Mouse (Mus musculus) hindbrain, embryonic 10.5 days (tissue): ENCODE results near the gene Lrrc4b. TPM values are rescaled to one million over a fixed set of nuclear protein-coding genes. Genes with fewer than 3 reads are reported as not detected.

Source experiments
- DNase-seq: peaks from one replicate; pipeline ENCODE4 v3.0.0-alpha.2; 2017; ENCODE audit warnings: low spot score
- H3K27ac ChIP-seq: fragments of 300-500 bp; sonication (generic); 2 replicates; pipeline ENCODE4 v1.5.1; 2016; ENCODE audit warnings: mild to moderate bottlenecking, moderate library complexity
- H3K27me3 ChIP-seq: fragments of 300-500 bp; sonication (generic); 2 replicates; pipeline ENCODE4 v1.6.1; 2016; ENCODE audit warnings: mild to moderate bottlenecking; ENCODE audit not compliant: poor library complexity, insufficient read depth, severe bottlenecking
- H3K36me3 ChIP-seq: fragments of 300-500 bp; sonication (generic); 2 replicates; pipeline ENCODE4 v1.6.1; 2016; ENCODE audit warnings: mild to moderate bottlenecking, moderate library complexity
- H3K4me1 ChIP-seq: fragments of 300-500 bp; sonication (generic); replicated peaks from 2 replicates; pipeline ENCODE4 v1.6.1; 2016; ENCODE audit warnings: mild to moderate bottlenecking
- H3K4me3 ChIP-seq: fragments of 300-500 bp; sonication (generic); 2 replicates; pipeline ENCODE4 v1.5.1; 2016; ENCODE audit warnings: mild to moderate bottlenecking, moderate library complexity
- H3K9me3 ChIP-seq: fragments of 300-500 bp; sonication (generic); 2 replicates; pipeline ENCODE4 v1.6.1; 2016; ENCODE audit warnings: mild to moderate bottlenecking, moderate library complexity
- WGBS: fragments of 180-500 bp; shearing (Covaris S2); methylation state at CpG from one replicate; pipeline ENCODE4 v1.1.7; 2016; 5-methylcytosine and 5-hydroxymethylcytosine counted together
- polyA plus RNA-seq: library from polyadenylated mRNA; unstranded; fragments of >200 nt; fragmentation: Nextera tagmentation; extraction: Ambion mirVana; gene quantifications from 2 replicates; pipeline ENCODE4 v1.2.1, GENCODE M21; 2016

Gene Lrrc4b
- polyA plus RNA-seq, 1 experiment from 2014 or later = 4.4 TPM

GRCm38 (mm10) chr7:44413307-44413706 is 15.5 kb upstream of the Lrrc4b start:
- H3K27ac ChIP-seq = no peak overlapping the region
- no peaks in the 10 kb centered on the region for H3K36me3 ChIP-seq
- DNase-seq = no peak
- H3K4me1 ChIP-seq = no peaks in the 10 kb centered on the region
- H3K4me3 ChIP-seq = no peak overlapping the region
- no peaks in the 10 kb centered on the region for H3K9me3 ChIP-seq
- 86% methylated on average over 6 of the region's 6 CpGs for WGBS
- H3K27me3 ChIP-seq = no peaks in the 10 kb centered on the region; the same call in 1 of the 2 replicates

GRCm38 (mm10) chr7:44427666-44428065 is 1.2 kb upstream of the Lrrc4b start:
- Histone ChIP-seq H3K9me3 (no peaks in the 10 kb centered on the region), H3K27me3 (peaks cover 61% of the 10 kb centered on the region), H3K4me3 (peak overlapping the region; percentile 76), H3K36me3 (0 out of 2 replicates have a peak, but pooled peaks cover 6% of the 10 kb centered on the region), H3K27ac (peak overlapping the region; percentile 97), H3K4me1 (peaks cover 56% of the 10 kb centered on the region)
- no peak for DNase-seq
- 13% methylated on average over 8 of the region's 8 CpGs for WGBS

- H3K36me3 ChIP-seq = 0 out of 2 replicates have a peak, but pooled peaks cover 8% of the 10 kb centered on the region
- peak overlapping the region; percentile 97 for H3K27ac ChIP-seq
- H3K27me3 ChIP-seq = peaks cover 61% of the 10 kb centered on the region
- peak overlapping the region; percentile 76 for H3K4me3 ChIP-seq
- 1% methylated on average over 36 of the region's 38 CpGs for WGBS
- H3K9me3 ChIP-seq = no peaks in the 10 kb centered on the region
- DNase-seq = peak; percentile 83
- H3K4me1 ChIP-seq = peaks cover 62% of the 10 kb centered on the region
These were observed 457 bp upstream of the Lrrc4b start for GRCm38 (mm10) chr7:44428171-44428950.

GRCm38 (mm10) chr7:44429534-44430488 is 993 bp downstream of the Lrrc4b start:
- H3K4me3 ChIP-seq = peak overlapping the region; percentile 76
- peaks cover 12% of the 10 kb centered on the region; the same call in 1 of the 2 replicates for H3K36me3 ChIP-seq
- peak overlapping the region; percentile 97 for H3K27ac ChIP-seq
- no peaks in the 10 kb centered on the region for H3K9me3 ChIP-seq
- peak; percentile 50 for DNase-seq
- H3K4me1 ChIP-seq = peaks cover 71% of the 10 kb centered on the region
- H3K27me3 ChIP-seq = peaks cover 61% of the 10 kb centered on the region
- under 1% methylated on average over 32 of the region's 32 CpGs for WGBS

- 72% methylated on average over 6 of the region's 6 CpGs for WGBS
- Histone ChIP-seq H3K27me3 (peaks cover 64% of the 10 kb centered on the region), H3K9me3 (no peaks in the 10 kb centered on the region)
These were observed 3.7 kb downstream of the Lrrc4b start for GRCm38 (mm10) chr7:44432550-44432949.

GRCm38 (mm10) chr7:44433371-44433770 is 4.6 kb downstream of the Lrrc4b start:
- Histone ChIP-seq H3K4me3 (no peak overlapping the region), H3K27ac (no peak overlapping the region), H3K4me1 (peaks cover 68% of the 10 kb centered on the region), H3K36me3 (peaks cover 16% of the 10 kb centered on the region; the same call in 1 of the 2 replicates), H3K27me3 (peaks cover 63% of the 10 kb centered on the region), H3K9me3 (no peaks in the 10 kb centered on the region)
- peak; percentile 78 for DNase-seq
- WGBS = 5% methylated on average over 7 of the region's 7 CpGs

More at GRCm38 (mm10) chr7:44432550-44432949, 3.7 kb downstream of the Lrrc4b start:
- Histone ChIP-seq H3K27ac (no peak overlapping the region), H3K4me1 (peaks cover 68% of the 10 kb centered on the region), H3K4me3 (no peak overlapping the region), H3K36me3 (peaks cover 16% of the 10 kb centered on the region; the same call in 1 of the 2 replicates)
- DNase-seq = no peak

- Histone ChIP-seq H3K4me3 (no peak overlapping the region), H3K4me1 (peaks cover 63% of the 10 kb centered on the region), H3K27me3 (peaks cover 58% of the 10 kb centered on the region), H3K27ac (no peak overlapping the region), H3K36me3 (peaks cover 16% of the 10 kb centered on the region; the same call in 1 of the 2 replicates), H3K9me3 (no peaks in the 10 kb centered on the region)
- no peak for DNase-seq
- WGBS = 73% methylated on average over 9 of the region's 9 CpGs
These were observed 5.3 kb downstream of the Lrrc4b start for GRCm38 (mm10) chr7:44434089-44434488.

- no peak overlapping the region for H3K27ac ChIP-seq
- no peaks in the 10 kb centered on the region for H3K9me3 ChIP-seq
- peaks cover 46% of the 10 kb centered on the region for H3K4me1 ChIP-seq
- peaks cover 58% of the 10 kb centered on the region for H3K27me3 ChIP-seq
- WGBS = 77% methylated on average over 5 of the region's 5 CpGs
- no peak overlapping the region for H3K4me3 ChIP-seq
- DNase-seq = no peak
- H3K36me3 ChIP-seq = peaks cover 16% of the 10 kb centered on the region; the same call in 1 of the 2 replicates
These were observed 7.0 kb downstream of the Lrrc4b start for GRCm38 (mm10) chr7:44435796-44436195.

GRCm38 (mm10) chr7:44436267-44436666 is 7.4 kb downstream of the Lrrc4b start:
- H3K9me3 ChIP-seq = no peaks in the 10 kb centered on the region
- peaks cover 16% of the 10 kb centered on the region; the same call in 1 of the 2 replicates for H3K36me3 ChIP-seq
- no peak overlapping the region for H3K4me3 ChIP-seq
- no peak overlapping the region for H3K27ac ChIP-seq
- WGBS = 22% methylated on average over 1 of the region's 1 CpGs
- peaks cover 43% of the 10 kb centered on the region for H3K4me1 ChIP-seq
- H3K27me3 ChIP-seq = peaks cover 58% of the 10 kb centered on the region
- no peak for DNase-seq

- Histone ChIP-seq H3K27me3 (peaks cover 59% of the 10 kb centered on the region), H3K27ac (no peak overlapping the region), H3K4me3 (no peak overlapping the region), H3K9me3 (no peaks in the 10 kb centered on the region), H3K36me3 (peaks cover 9% of the 10 kb centered on the region; the same call in 1 of the 2 replicates), H3K4me1 (peaks cover 43% of the 10 kb centered on the region)
- WGBS = 86% methylated on average over 1 of the region's 1 CpGs
- no peak for DNase-seq
These were observed 8.4 kb downstream of the Lrrc4b start for GRCm38 (mm10) chr7:44437188-44437587.

GRCm38 (mm10) chr7:44437933-44438332 is 9.1 kb downstream of the Lrrc4b start:
- H3K36me3 ChIP-seq = peaks cover 9% of the 10 kb centered on the region; the same call in 1 of the 2 replicates
- no peak overlapping the region for H3K27ac ChIP-seq
- H3K4me3 ChIP-seq = no peak overlapping the region
- 68% methylated on average over 8 of the region's 8 CpGs for WGBS
- DNase-seq = no peak
- H3K4me1 ChIP-seq = peaks cover 43% of the 10 kb centered on the region
- H3K27me3 ChIP-seq = peaks cover 66% of the 10 kb centered on the region
- no peaks in the 10 kb centered on the region for H3K9me3 ChIP-seq

- 77% methylated on average over 2 of the region's 2 CpGs for WGBS
- no peak for DNase-seq
- H3K4me1 ChIP-seq = peaks cover 49% of the 10 kb centered on the region
- no peaks in the 10 kb centered on the region for H3K9me3 ChIP-seq
- H3K4me3 ChIP-seq = no peak overlapping the region
- no peak overlapping the region for H3K27ac ChIP-seq
- H3K36me3 ChIP-seq = peaks cover 8% of the 10 kb centered on the region
- H3K27me3 ChIP-seq = peaks cover 84% of the 10 kb centered on the region
These were observed 10.9 kb downstream of the Lrrc4b start for GRCm38 (mm10) chr7:44439696-44440095.
